Mouse (Mus musculus) liver, adult 2 months (tissue): ENCODE measurements around the gene Ttc7. TPM values are rescaled to one million over a fixed set of nuclear protein-coding genes. Genes with fewer than 3 reads are reported as not detected.
A peak's percentile ranks its signal among the peaks of the same experiment; 100 is the strongest.

Experiments used
- DNase-seq: peaks from one replicate; pipeline ENCODE4 v3.0.0-alpha.2; 2011; ENCODE audit warnings: low read depth, low spot score; ENCODE audit errors: extremely low read depth
- H3K27ac ChIP-seq: fragments of 200-500 bp; replicated peaks from 2 replicates; pipeline ENCODE4 v1.5.1; 2012; ENCODE audit warnings: low read depth, mild to moderate bottlenecking, control low read depth, inconsistent platforms, low read length; ENCODE audit not compliant: insufficient read depth
- H3K27me3 ChIP-seq: fragments of 200-500 bp; 2 replicates; pipeline ENCODE4 v1.6.1; 2012; ENCODE audit warnings: mild to moderate bottlenecking, moderate library complexity, low read length, inconsistent platforms; ENCODE audit not compliant: control insufficient read depth, insufficient read depth
- H3K36me3 ChIP-seq: fragments of 200-500 bp; 2 replicates; pipeline ENCODE4 v1.6.1; 2012; ENCODE audit warnings: low read length, inconsistent platforms; ENCODE audit not compliant: control insufficient read depth, insufficient read depth
- H3K4me1 ChIP-seq: fragments of 200-500 bp; 2 replicates; pipeline ENCODE4 v1.6.1; 2011; ENCODE audit warnings: low read length; ENCODE audit not compliant: control insufficient read depth, insufficient read depth
- H3K4me3 ChIP-seq: fragments of 200-500 bp; 2 replicates; pipeline ENCODE4 v1.5.1; 2011; ENCODE audit warnings: low read depth, mild to moderate bottlenecking, control low read depth, low read length, moderate library complexity; ENCODE audit not compliant: insufficient read depth
- H3K79me2 ChIP-seq: fragments of 200-500 bp; 2 replicates; pipeline ENCODE4 v1.6.1; 2012; ENCODE audit warnings: inconsistent platforms, mild to moderate bottlenecking, low read length, moderate library complexity; ENCODE audit not compliant: control insufficient read depth, insufficient read depth
- H3K9ac ChIP-seq: fragments of 200-500 bp; 2 replicates; pipeline ENCODE4 v1.6.1; 2012; ENCODE audit warnings: low read depth, mild to moderate bottlenecking, control low read depth, inconsistent platforms, low read length
- CTCF ChIP-seq: fragments of 200-500 bp; IDR thresholded peaks from 2 replicates; pipeline ENCODE4 v1.5.1; 2011; ENCODE audit warnings: low read depth, low read length, control low read depth
- POLR2A ChIP-seq: fragments of 200-500 bp; IDR thresholded peaks from 2 replicates; pipeline ENCODE4 v1.6.1; 2011; ENCODE audit warnings: low read length, control low read depth; ENCODE audit not compliant: insufficient read depth; ENCODE audit errors: extremely low read depth
- WGBS: fragments of 180-500 bp; shearing (Covaris S2); methylation state at CpG from one replicate; pipeline ENCODE4 v1.1.7; 2018; 5-methylcytosine and 5-hydroxymethylcytosine counted together
- polyA plus RNA-seq: library from polyadenylated mRNA; depleted of rRNA; stranded (reverse); fragments of >200 nt; gene quantifications from 2 replicates; pipeline ENCODE4 v1.2.3, GENCODE M21; 2012
- total RNA-seq: library from RNA; depleted of rRNA; stranded (reverse); fragments of >200 nt; gene quantifications from 2 replicates; pipeline ENCODE4 v1.2.3, GENCODE M21; 2014

Gene Ttc7
- total and polyA plus RNA-seq, 2 experiments = 19.0 to 36.5 TPM

GRCm38 (mm10) chr17:87369270-87369759 is 86.6 kb downstream of the Ttc7 start:
- Histone ChIP-seq H3K36me3 (peaks cover 5% of the 10 kb centered on the region; the same call in 1 of the 2 replicates), H3K27me3 (no peaks in the 10 kb centered on the region), H3K9ac (no peak overlapping the region), H3K27ac (no peak overlapping the region), H3K4me1 (no peaks in the 10 kb centered on the region), H3K4me3 (no peak overlapping the region), H3K79me2 (no peaks in the 10 kb centered on the region)
- no peak for DNase-seq
- TF ChIP-seq CTCF = no peak
- no peak for TF ChIP-seq POLR2A
- 90% methylated on average over 18 of the region's 18 CpGs for WGBS

- Histone ChIP-seq H3K9ac (no peak overlapping the region), H3K36me3 (peaks cover 3% of the 10 kb centered on the region; the same call in 1 of the 2 replicates), H3K79me2 (no peaks in the 10 kb centered on the region), H3K4me3 (no peak overlapping the region), H3K27ac (no peak overlapping the region), H3K27me3 (no peaks in the 10 kb centered on the region), H3K4me1 (peaks cover 8% of the 10 kb centered on the region; the same call in 1 of the 2 replicates)
- WGBS = 96% methylated on average over 7 of the region's 7 CpGs
- DNase-seq = no peak
- TF ChIP-seq POLR2A (no peak), CTCF (no peak)
Measured at GRCm38 (mm10) chr17:87372189-87372588, 89.5 kb downstream of the Ttc7 start.

GRCm38 (mm10) chr17:87373327-87373726 is 90.6 kb downstream of the Ttc7 start:
- Histone ChIP-seq H3K27ac (no peak overlapping the region), H3K4me3 (no peak overlapping the region), H3K27me3 (no peaks in the 10 kb centered on the region), H3K79me2 (no peaks in the 10 kb centered on the region), H3K4me1 (peaks cover 12% of the 10 kb centered on the region), H3K9ac (no peak overlapping the region), H3K36me3 (peaks cover 3% of the 10 kb centered on the region; the same call in 1 of the 2 replicates)
- no peak for DNase-seq
- TF ChIP-seq CTCF = no peak
- no peak for TF ChIP-seq POLR2A
- WGBS = 93% methylated on average over 9 of the region's 9 CpGs

GRCm38 (mm10) chr17:87375941-87376511 is 93.3 kb downstream of the Ttc7 start:
- Histone ChIP-seq H3K36me3 (no peaks in the 10 kb centered on the region; the same call in 1 of the 2 replicates), H3K9ac (no peak overlapping the region), H3K4me3 (no peak overlapping the region), H3K79me2 (no peaks in the 10 kb centered on the region), H3K4me1 (peaks cover 12% of the 10 kb centered on the region), H3K27me3 (no peaks in the 10 kb centered on the region), H3K27ac (peak overlapping the region; percentile 25; the same call in 1 of the 2 replicates)
- no peak for TF ChIP-seq CTCF
- no peak for TF ChIP-seq POLR2A
- 73% methylated on average over 10 of the region's 10 CpGs for WGBS
- DNase-seq = no peak

- Histone ChIP-seq H3K36me3 (no peaks in the 10 kb centered on the region; the same call in 1 of the 2 replicates), H3K27me3 (no peaks in the 10 kb centered on the region), H3K4me3 (no peak overlapping the region), H3K9ac (no peak overlapping the region), H3K79me2 (no peaks in the 10 kb centered on the region), H3K27ac (no peak overlapping the region), H3K4me1 (peaks cover 12% of the 10 kb centered on the region)
- DNase-seq = peak; percentile 52
- TF ChIP-seq POLR2A = no peak
- no peak for TF ChIP-seq CTCF
- 65% methylated on average over 6 of the region's 6 CpGs for WGBS
Measured at GRCm38 (mm10) chr17:87376831-87377471, 94.3 kb downstream of the Ttc7 start.

GRCm38 (mm10) chr17:87377536-87377935 is 94.8 kb downstream of the Ttc7 start:
- Histone ChIP-seq H3K4me3 (no peak overlapping the region), H3K4me1 (peaks cover 12% of the 10 kb centered on the region), H3K27ac (no peak overlapping the region), H3K36me3 (no peaks in the 10 kb centered on the region), H3K9ac (no peak overlapping the region), H3K27me3 (no peaks in the 10 kb centered on the region), H3K79me2 (no peaks in the 10 kb centered on the region)
- peak; percentile 92 for DNase-seq
- TF ChIP-seq CTCF (no peak), POLR2A (no peak)
- 21% methylated on average over 6 of the region's 6 CpGs for WGBS
